Mouse (Mus musculus) CH12.LX (cell line): ENCODE results near the gene Usp46. TPM values are rescaled to one million over a fixed set of nuclear protein-coding genes. Genes with fewer than 3 reads are reported as not detected.

ENCODE experiments used
- DNase-seq: peaks from one replicate; pipeline ENCODE4 v3.0.0-alpha.2; 2013; ENCODE audit errors: extremely low read depth
- H3K27ac ChIP-seq: 2 replicates; pipeline ENCODE4 v1.5.1; 2012; ENCODE audit warnings: low read depth, mild to moderate bottlenecking, control low read depth, moderate library complexity; ENCODE audit not compliant: insufficient read depth
- H3K27me3 ChIP-seq: replicated peaks from 2 replicates; pipeline ENCODE3; 2012; ENCODE audit warnings: inconsistent platforms
- H3K36me3 ChIP-seq, 2 experiments: replicated peaks in 1 of 2; 2 replicates each; pipeline versions ENCODE3 to v1.6.1; 2012; ENCODE audit warnings: inconsistent platforms in 1 of 2, low read length in 1 of 2, mild to moderate bottlenecking in 1 of 2, mixed read lengths in 1 of 2, moderate library complexity in 1 of 2; ENCODE audit not compliant: control insufficient read depth in 1 of 2, insufficient read depth in 1 of 2
- H3K4me1 ChIP-seq, 2 experiments: 2 replicates each; pipeline ENCODE4 v1.6.1; 2012; ENCODE audit warnings: inconsistent platforms in 1 of 2, moderate library complexity in 1 of 2; ENCODE audit not compliant: insufficient read depth in 2 of 2, control insufficient read depth in 1 of 2
- H3K4me2 ChIP-seq: 2 replicates; pipeline ENCODE4 v1.6.1; 2012; ENCODE audit warnings: low read depth, mild to moderate bottlenecking, control low read depth; ENCODE audit not compliant: poor library complexity, insufficient read depth, severe bottlenecking
- H3K4me3 ChIP-seq, 3 experiments: fragments of 150-350 bp in 1 of 3; sonication (generic) in 1 of 3; replicated peaks in 1 of 3; 2 replicates each; pipeline versions ENCODE3 to v1.5.1; 2011 to 2012; ENCODE audit warnings: low read depth in 2 of 3, low read length in 2 of 3, mild to moderate bottlenecking in 2 of 3, moderate library complexity in 2 of 3, control low read depth in 1 of 3, improper control_type of control experiment in 1 of 3, inconsistent platforms in 1 of 3, mixed read lengths in 1 of 3; ENCODE audit not compliant: poor library complexity in 1 of 3
- H3K79me2 ChIP-seq: replicated peaks from 2 replicates; pipeline ENCODE4 v1.6.1; 2012; ENCODE audit warnings: mild to moderate bottlenecking, moderate library complexity; ENCODE audit not compliant: control insufficient read depth, poor library complexity, insufficient read depth, severe bottlenecking; ENCODE audit errors: extremely low read depth
- H3K9ac ChIP-seq: 2 replicates; pipeline ENCODE4 v1.6.1; 2012; ENCODE audit warnings: low read depth, mild to moderate bottlenecking, control low read depth, moderate library complexity; ENCODE audit not compliant: insufficient read depth
- H3K9me3 ChIP-seq: replicated peaks from 2 replicates; pipeline ENCODE3; 2012; ENCODE audit warnings: low read length, inconsistent platforms, mixed read lengths
- CHD1 ChIP-seq: IDR thresholded peaks from 2 replicates; pipeline ENCODE4 v1.6.1; 2012; ENCODE audit warnings: low read depth, low read length, improper control_type of control experiment, inconsistent platforms
- CHD2 ChIP-seq: IDR thresholded peaks from 2 replicates; pipeline ENCODE4 v1.6.1; 2011; ENCODE audit warnings: low read length, improper control_type of control experiment
- E2F4 ChIP-seq: IDR thresholded peaks from 2 replicates; pipeline ENCODE4 v1.6.1; 2011; ENCODE audit warnings: low read depth, low read length, improper control_type of control experiment; ENCODE audit not compliant: insufficient replicate concordance
- EP300 ChIP-seq: IDR thresholded peaks from 2 replicates; pipeline ENCODE4 v1.6.1; 2011; ENCODE audit warnings: low read length, improper control_type of control experiment
- GABPA ChIP-seq: IDR thresholded peaks from 2 replicates; pipeline ENCODE4 v1.6.1; 2012; ENCODE audit warnings: low read depth, low read length, improper control_type of control experiment, inconsistent platforms; ENCODE audit not compliant: insufficient replicate concordance
- HCFC1 ChIP-seq: IDR thresholded peaks from 2 replicates; pipeline ENCODE4 v1.6.1; 2012; ENCODE audit warnings: low read depth, mild to moderate bottlenecking, inconsistent platforms, low read length, improper control_type of control experiment
- JUND ChIP-seq: conservative IDR thresholded peaks from 2 replicates; pipeline ENCODE4 v1.6.1; 2011; ENCODE audit warnings: low read depth, low read length, improper control_type of control experiment
- MAFK ChIP-seq: IDR thresholded peaks from 2 replicates; pipeline ENCODE4 v1.6.1; 2011; ENCODE audit warnings: low read length, improper control_type of control experiment; ENCODE audit not compliant: insufficient replicate concordance
- MAX ChIP-seq: IDR thresholded peaks from 2 replicates; pipeline ENCODE4 v1.6.1; 2011; ENCODE audit warnings: low read length, improper control_type of control experiment
- MEF2A ChIP-seq: IDR thresholded peaks from 2 replicates; pipeline ENCODE4 v1.6.1; 2014; ENCODE audit warnings: low read depth, mild to moderate bottlenecking, inconsistent platforms, low read length, improper control_type of control experiment, borderline replicate concordance
- MYC ChIP-seq: IDR thresholded peaks from 2 replicates; pipeline ENCODE4 v1.6.1; 2011; ENCODE audit warnings: low read depth, mild to moderate bottlenecking, improper control_type of control experiment, low read length
- NELFE ChIP-seq: IDR thresholded peaks from 2 replicates; pipeline ENCODE4 v1.6.1; 2011; ENCODE audit warnings: low read depth, low read length, improper control_type of control experiment
- NRF1 ChIP-seq: IDR thresholded peaks from 2 replicates; pipeline ENCODE4 v1.6.1; 2014; ENCODE audit warnings: low read depth, mild to moderate bottlenecking, inconsistent platforms, low read length, improper control_type of control experiment, moderate library complexity
- POLR2AphosphoS2 ChIP-seq: IDR thresholded peaks from 2 replicates; pipeline ENCODE4 v1.6.1; 2011; ENCODE audit warnings: low read depth, low read length, improper control_type of control experiment
- SIN3A ChIP-seq: IDR thresholded peaks from 2 replicates; pipeline ENCODE4 v1.6.1; 2012; ENCODE audit warnings: low read length, improper control_type of control experiment, inconsistent platforms
- SMC3 ChIP-seq: IDR thresholded peaks from 2 replicates; pipeline ENCODE4 v1.6.1; 2011; ENCODE audit warnings: low read depth, low read length, improper control_type of control experiment
- TCF12 ChIP-seq: IDR thresholded peaks from 2 replicates; pipeline ENCODE4 v1.6.1; 2014; ENCODE audit warnings: low read depth, mild to moderate bottlenecking, inconsistent platforms, low read length, improper control_type of control experiment
- USF1 ChIP-seq: IDR thresholded peaks from 2 replicates; pipeline ENCODE4 v1.6.1; 2014; ENCODE audit warnings: low read depth, mild to moderate bottlenecking, inconsistent platforms, low read length, improper control_type of control experiment
- USF2 ChIP-seq: conservative IDR thresholded peaks from 2 replicates; pipeline ENCODE4 v1.6.1; 2011; ENCODE audit warnings: low read depth, low read length, improper control_type of control experiment
- ZC3H11A ChIP-seq: IDR thresholded peaks from 2 replicates; pipeline ENCODE4 v1.6.1; 2012; ENCODE audit warnings: low read depth, mild to moderate bottlenecking, inconsistent platforms, low read length, improper control_type of control experiment
- ZMIZ1 ChIP-seq: IDR thresholded peaks from 2 replicates; pipeline ENCODE4 v1.6.1; 2012; ENCODE audit warnings: low read depth, mild to moderate bottlenecking, inconsistent platforms, low read length, improper control_type of control experiment
- dilution Hi-C: fragments of 300-500 bp; cut with MboI; formaldehyde crosslinking; loops from 2 replicates; pipeline ENCODE4 v1.14.3; 2020; ENCODE audit warnings: low sequenced_read_pairs; ENCODE audit not compliant: extremely low pct_unique_long_range_greater_than_20kb, extremely low pct_ligation_motif_present
- in situ Hi-C: fragments of 300-500 bp; cut with MboI; formaldehyde crosslinking; loops from 3 replicates; pipeline ENCODE4 v1.14.3; 2019; ENCODE audit warnings: low sequenced_read_pairs, low pct_ligation_motif_present, low pct_unique_long_range_greater_than_20kb, mixed read lengths
- polyA plus RNA-seq: library from polyadenylated mRNA; unstranded; fragments of >175 nt; gene quantifications from 2 replicates; pipeline ENCODE4 v1.2.1, GENCODE M21; 2012; ENCODE audit warnings: low read depth; ENCODE audit not compliant: insufficient read length
- total RNA-seq, 2 experiments: library from RNA; depleted of rRNA; stranded (reverse); fragments of 300-350 nt in 1 of 2; fragments of >200 nt in 1 of 2; gene quantifications; 2 replicates each; pipeline ENCODE4 v1.2.3; 2012 to 2014

The Usp46 gene
- total and polyA plus RNA-seq, 3 experiments, result 5.1 to 16.3 (median 15.6) TPM

DNA sequence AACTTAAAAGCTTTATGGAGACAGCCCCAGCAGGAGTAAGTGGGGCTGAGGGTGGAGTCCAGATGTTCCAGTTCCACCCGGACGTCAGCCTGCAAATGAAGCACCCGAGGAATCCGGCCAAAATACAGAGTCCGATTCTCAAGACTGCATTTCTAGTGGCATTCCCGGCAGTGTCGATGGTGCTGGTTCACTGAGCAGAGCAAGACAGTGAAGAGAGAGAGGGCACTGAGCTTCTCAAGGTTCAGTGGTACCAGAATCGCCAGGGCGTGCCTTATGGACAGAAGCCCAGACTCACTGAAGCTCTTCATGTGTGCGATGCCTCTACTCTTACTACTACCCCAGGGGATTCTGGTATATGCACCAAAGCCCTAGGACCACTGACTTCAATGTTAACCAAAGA is 56.6 kb downstream of the Usp46 start:
- Histone ChIP-seq H3K4me2 (no peak overlapping the region), H3K9me3 (no peaks in the 10 kb centered on the region), H3K36me3 (peaks cover 8 to 62% of the 10 kb centered on the region in 2 experiments), H3K9ac (no peak overlapping the region), H3K27me3 (no peaks in the 10 kb centered on the region), H3K4me1 (peaks cover 0 to 2% of the 10 kb centered on the region in 2 experiments; a peak in 1 of 4 replicates), H3K4me3 (no peak overlapping the region), H3K27ac (no peak overlapping the region), H3K79me2 (no peaks in the 10 kb centered on the region)
- DNase-seq, result no peak
- in situ Hi-C loops (no loop called here), dilution Hi-C loops (no loop called here)
- no peak for TF ChIP-seq SIN3A
- TF ChIP-seq EP300, result no peak
- TF ChIP-seq E2F4, result no peak
- TF ChIP-seq MYC, result no peak
- TF ChIP-seq GABPA, result no peak
- no peak for TF ChIP-seq ZC3H11A
- TF ChIP-seq JUND, result no peak
- TF ChIP-seq USF2, result no peak
- no peak for TF ChIP-seq NELFE
- TF ChIP-seq HCFC1, result no peak
- no peak for TF ChIP-seq USF1
- no peak for TF ChIP-seq CHD1
- TF ChIP-seq NRF1, result no peak
- TF ChIP-seq TCF12, result no peak
- no peak for TF ChIP-seq SMC3
- TF ChIP-seq MEF2A, result no peak

DNA sequence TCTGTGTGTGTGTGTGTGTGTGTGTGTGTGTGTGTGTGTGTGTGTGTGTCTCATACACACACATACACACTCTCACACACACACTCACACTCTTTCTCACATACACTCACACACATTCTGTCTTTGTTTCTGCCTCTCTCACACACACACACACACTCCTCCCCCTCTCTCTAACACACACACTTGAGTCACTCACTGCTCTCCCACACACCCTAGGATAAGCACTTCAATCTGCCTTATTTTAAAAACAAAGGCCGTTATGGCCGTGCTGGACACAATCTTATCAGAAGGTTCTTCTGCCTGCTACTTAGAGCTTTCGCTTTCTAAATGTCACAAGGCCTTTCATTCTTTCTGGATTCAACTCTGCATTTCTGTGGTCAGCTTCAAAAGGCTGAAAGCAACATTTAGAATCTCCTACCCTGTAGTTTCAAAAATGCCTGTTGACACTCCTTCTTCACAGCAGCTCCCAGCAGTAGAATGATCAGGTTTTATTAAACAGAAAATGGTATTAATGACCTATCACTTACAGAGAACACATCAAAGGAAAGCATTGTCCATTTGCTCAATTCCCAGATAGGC is 60.6 kb downstream of the Usp46 start:
- H3K4me3 ChIP-seq, result no peak overlapping the region
- TF ChIP-seq POLR2AphosphoS2, result no peak
- no peak for TF ChIP-seq MAFK
- TF ChIP-seq EP300, result no peak
- no peak for TF ChIP-seq MAX
- no peak for TF ChIP-seq ZMIZ1
- TF ChIP-seq CHD2, result no peak
- DNase-seq, result no peak
- H3K27ac ChIP-seq, result no peak overlapping the region
- H3K4me2 ChIP-seq, result no peak overlapping the region
- H3K4me1 ChIP-seq, result no peaks in the 10 kb centered on the region
- no peaks in the 10 kb centered on the region for H3K9me3 ChIP-seq
- H3K27me3 ChIP-seq, result no peaks in the 10 kb centered on the region
- dilution Hi-C loops, result no loop called here
- H3K79me2 ChIP-seq, result no peaks in the 10 kb centered on the region
- no peak overlapping the region for H3K9ac ChIP-seq
- in situ Hi-C loops, result no loop called here
- peaks cover 8 to 65% of the 10 kb centered on the region in 2 experiments for H3K36me3 ChIP-seq
